8 mouse cellular contexts compared by ENCODE assay signal in genomic region chr7:65643861-65644421, GRCm38 (mm10). TPM values are rescaled to one million over a fixed set of nuclear protein-coding genes. Genes with fewer than 3 reads are reported as not detected.
DNase-seq lines count a peak whose midpoint lies in the region; ATAC-seq and TF ChIP-seq lines count a peak whose summit lies in the region.

No protein-coding gene starts in this region.

- no peak for TF ChIP-seq CTCF in cerebellum, adult 2 months (IDR thresholded peaks at IDR 0.05; ENCODE audit: borderline replicate concordance, insufficient read depth, low read depth, low read length)

- H3K36me3 ChIP-seq in embryonic facial prominence, embryonic 12.5 days = peaks cover 5% of the 10 kb centered on the region; the same call in 1 of the 2 replicates
- peaks cover 15% of the 10 kb centered on the region for H3K36me3 ChIP-seq in hindbrain, embryonic 15.5 days

- no peaks in the 10 kb centered on the region for H3K4me1 ChIP-seq in cerebellum, adult 2 months (ENCODE audit: control insufficient read depth, insufficient read depth, low read length)
- no peaks in the 10 kb centered on the region for H3K4me1 ChIP-seq in embryonic facial prominence, embryonic 12.5 days
- H3K4me1 ChIP-seq in hindbrain, embryonic 15.5 days (replicated peaks) = peaks cover 13% of the 10 kb centered on the region

- H3K4me2 ChIP-seq in embryonic facial prominence, embryonic 12.5 days (replicated peaks) = peak overlapping the region; percentile 89
- peak overlapping the region; percentile 77 for H3K4me2 ChIP-seq in hindbrain, embryonic 15.5 days

- no peak overlapping the region for H3K27ac ChIP-seq in cerebellum, adult 2 months (ENCODE audit: insufficient read depth, low read length)
- H3K27ac ChIP-seq in embryonic facial prominence, embryonic 12.5 days = no peak overlapping the region
- peak overlapping the region; percentile 86; the same call in 1 of the 2 replicates for H3K27ac ChIP-seq in hindbrain, embryonic 15.5 days (replicated peaks)

- 11% methylated on average over 6 of the region's 6 CpGs for WGBS in cerebellum, adult 2 months
- whole genome bisulfite sequencing in embryonic facial prominence, embryonic 12.5 days = 30% methylated on average over 6 of the region's 6 CpGs
- 38% methylated on average over 6 of the region's 6 CpGs for WGBS in hindbrain, embryonic 15.5 days

- H3K27me3 ChIP-seq in cerebellum, adult 2 months (ENCODE audit: control insufficient read depth, insufficient read depth, low read length) = no peaks in the 10 kb centered on the region
- H3K27me3 ChIP-seq in embryonic facial prominence, embryonic 12.5 days = peaks cover 2% of the 10 kb centered on the region; the same call in 1 of the 2 replicates
- 0 out of 2 replicates have a peak, but pooled peaks cover 3% of the 10 kb centered on the region for H3K27me3 ChIP-seq in hindbrain, embryonic 15.5 days

- H3K9me3 ChIP-seq in embryonic facial prominence, embryonic 12.5 days = no peaks in the 10 kb centered on the region
- H3K9me3 ChIP-seq in hindbrain, embryonic 15.5 days = no peaks in the 10 kb centered on the region

- ATAC-seq in cerebellum, adult (ENCODE audit: insufficient number of reproducible peaks, low FRiP score, low TSS enrichment) = no peak; the same call in 1 of the 2 replicates
- no peak; the same call in 1 of the 2 replicates for ATAC-seq in embryonic facial prominence, embryonic 12.5 days (ENCODE audit: insufficient number of reproducible peaks, insufficient read depth, low FRiP score, low TSS enrichment)
- peak; percentile 4; the same call in 1 of the 2 replicates for ATAC-seq in hindbrain, embryonic 15.5 days (ENCODE audit: low FRiP score, low read depth)

- TF ChIP-seq POLR2A in cerebellum, adult 2 months (IDR thresholded peaks at IDR 0.05; ENCODE audit: borderline replicate concordance, insufficient read depth, low read length) = no peak

- DNase-seq in cerebellum, adult 2 months = peak in 1 of 2 experiments; percentile 17
- peak; percentile 64 for DNase-seq in lung, postnatal 25 days (ENCODE audit: low spot score)
- no peak for DNase-seq in B cell, adult 2 months
- no peak for DNase-seq in thymus, postnatal 10 days (ENCODE audit: low spot score in 2 of 2)
- no peak for DNase-seq in thymus, postnatal 4 days

- H3K9ac ChIP-seq in embryonic facial prominence, embryonic 12.5 days = no peak overlapping the region
- no peak overlapping the region for H3K9ac ChIP-seq in hindbrain, embryonic 15.5 days

- H3K4me3 ChIP-seq in cerebellum, adult 2 months (replicated peaks; ENCODE audit: insufficient read depth, low read depth, low read length) = peak overlapping the region; percentile 55
- H3K4me3 ChIP-seq in embryonic facial prominence, embryonic 12.5 days = peak overlapping the region; percentile 73
- H3K4me3 ChIP-seq in hindbrain, embryonic 15.5 days = peak overlapping the region; percentile 62

RNA-seq across cellular contexts. Expression of gene Tarsl2, which starts 0.8 kb away (rescaled TPM):
- 17.6 and 17.9 TPM in 2 replicates for polyA plus RNA-seq in cerebellum, adult 2 months (2012; rRNA removed)
- 10.6 and 12.4 TPM in 2 replicates for polyA plus RNA-seq in embryonic facial prominence, embryonic 12.5 days (2016; fragmentation: Nextera tagmentation; extraction: Ambion mirVana)
- 17.9 and 20.1 TPM in 2 replicates for polyA plus RNA-seq in hindbrain, embryonic 15.5 days (2015; fragmentation: Nextera tagmentation; extraction: Ambion mirVana)

RNA-seq across cellular contexts. Expression of gene Tm2d3, which starts 47.0 kb away (rescaled TPM):
- polyA plus RNA-seq in cerebellum, adult 2 months (2012; rRNA removed) = 142 and 151 TPM in 2 replicates
- 68.7 and 71.9 TPM in 2 replicates for polyA plus RNA-seq in embryonic facial prominence, embryonic 12.5 days (2016; fragmentation: Nextera tagmentation; extraction: Ambion mirVana)
- polyA plus RNA-seq in hindbrain, embryonic 15.5 days (2015; fragmentation: Nextera tagmentation; extraction: Ambion mirVana) = 80.9 and 82.5 TPM in 2 replicates
